Mouse (Mus musculus) R1 (cell line): ENCODE measurements around the gene Zyg11a.
"Not testable (repeated sequence)": the region's sequence is repeated elsewhere in the genome, so short reads cannot be mapped to it uniquely, and the experiment has no call there.

Experiments used
- DNase-seq: peaks from one replicate; pipeline ENCODE4 v3.0.0-alpha.2; 2018; ENCODE audit warnings: low read depth, low spot score

Zyg11a gene

DNA sequence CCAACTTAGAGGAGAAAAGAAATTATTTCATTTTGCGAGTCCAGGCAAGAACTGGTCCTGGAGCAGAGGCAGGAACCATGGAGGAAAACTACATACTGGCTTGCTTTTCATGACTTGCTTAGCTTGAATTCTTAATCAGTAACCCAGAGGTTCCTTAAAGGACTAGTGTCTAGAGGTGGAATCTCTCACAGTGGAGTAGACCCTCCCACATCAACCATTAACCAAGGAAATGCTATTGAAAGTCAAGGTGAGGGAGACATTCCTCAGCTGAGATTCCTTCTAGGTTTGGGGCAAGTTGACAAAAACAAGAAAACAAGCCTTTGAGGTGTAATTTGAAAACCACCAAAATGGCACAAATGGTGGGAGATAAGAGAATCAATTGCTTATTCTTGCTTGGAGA lies 73.0 kb downstream of the Zyg11a start, which contains the start of gene Scp2:
TSS of gene Scp2 (minus strand) at position 119 of the 400 bp plus-strand sequence.
- peak; percentile 58 for DNase-seq

DNA sequence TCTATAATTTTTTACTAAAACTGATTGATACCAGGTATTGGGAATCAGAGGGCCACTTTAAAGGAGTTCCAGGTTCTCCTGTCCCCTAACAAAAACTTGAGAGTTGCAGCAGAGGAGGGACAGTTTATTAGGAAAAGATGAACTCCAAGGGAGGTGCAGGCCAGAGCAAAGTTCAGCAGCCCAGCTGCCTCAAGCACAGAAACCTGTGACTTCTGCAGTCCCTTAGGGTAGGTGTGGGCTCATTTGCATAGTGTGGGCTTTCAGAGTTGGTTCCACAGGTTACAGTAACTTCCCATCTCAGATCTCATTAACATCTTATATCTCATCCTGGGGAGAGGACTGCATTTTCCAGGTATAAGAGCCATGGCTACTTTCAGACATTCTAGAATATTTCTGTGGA lies 74.1 kb downstream of the Zyg11a start:
- DNase-seq: no peak

GRCm38 (mm10) chr4:108143178-108143577 lies 74.7 kb downstream of the Zyg11a start:
- DNase-seq: not testable (repeated sequence)

GRCm38 (mm10) chr4:108136938-108137337 lies 80.9 kb downstream of the Zyg11a start:
- DNase-seq: no peak
